Mouse (Mus musculus) intestine, embryonic 14.5 days (tissue): Measurements from ENCODE around the gene Ccdc186. TPM values are rescaled to one million over a fixed set of nuclear protein-coding genes. Genes with fewer than 3 reads are reported as not detected.
"Not testable (repeated sequence)": the region's sequence is repeated elsewhere in the genome, so short reads cannot be mapped to it uniquely, and the experiment has no call there.

ENCODE experiments used
- ATAC-seq: fragments of 200-750 bp; cut with Nextera tagmentation; replicated peaks from 2 replicates; pipeline ENCODE4 v1.8.0; 2017; ENCODE audit warnings: low read depth, moderate number of reproducible peaks, moderate TSS enrichment, moderate library complexity; ENCODE audit not compliant: low FRiP score, low TSS enrichment
- DNase-seq: peaks from one replicate; pipeline ENCODE4 v3.0.0-alpha.2; 2018; ENCODE audit warnings: low spot score
- H3K27ac ChIP-seq: fragments of 300-500 bp; sonication (generic); 2 replicates; pipeline ENCODE4 v1.5.1; 2014; ENCODE audit warnings: low read depth, mild to moderate bottlenecking, control low read depth
- H3K27me3 ChIP-seq: fragments of 300-500 bp; sonication (generic); replicated peaks from 2 replicates; pipeline ENCODE4 v1.6.1; 2014; ENCODE audit warnings: low read length, control low read depth; ENCODE audit not compliant: control insufficient read depth, insufficient read depth
- H3K36me3 ChIP-seq: fragments of 300-500 bp; sonication (generic); 2 replicates; pipeline ENCODE4 v1.6.1; 2014; ENCODE audit warnings: low read length, control low read depth; ENCODE audit not compliant: control insufficient read depth, insufficient read depth
- H3K4me1 ChIP-seq: fragments of 300-500 bp; sonication (generic); replicated peaks from 2 replicates; pipeline ENCODE4 v1.6.1; 2014; ENCODE audit warnings: low read length, control low read depth, mixed read lengths; ENCODE audit not compliant: control insufficient read depth, insufficient read depth
- H3K4me2 ChIP-seq: fragments of 300-500 bp; sonication (generic); 2 replicates; pipeline ENCODE4 v1.6.1; 2014; ENCODE audit warnings: low read length
- H3K4me3 ChIP-seq: fragments of 300-500 bp; sonication (generic); 2 replicates; pipeline ENCODE4 v1.5.1; 2014; ENCODE audit warnings: low read depth, low read length, control low read depth, mixed read lengths
- H3K9ac ChIP-seq: fragments of 300-500 bp; sonication (generic); 2 replicates; pipeline ENCODE4 v1.6.1; 2014; ENCODE audit warnings: mild to moderate bottlenecking, low read length
- H3K9me3 ChIP-seq: fragments of 300-500 bp; sonication (generic); 2 replicates; pipeline ENCODE4 v1.6.1; 2016; ENCODE audit warnings: low read length, control low read depth; ENCODE audit not compliant: control insufficient read depth
- WGBS: fragments of 180-500 bp; shearing (Covaris S2); extraction: QIAGEN DNeasy Blood & Tissue Kit; methylation state at CpG from one replicate; pipeline ENCODE4 v1.1.7; 2014; 5-methylcytosine and 5-hydroxymethylcytosine counted together
- polyA plus RNA-seq: library from polyadenylated mRNA; unstranded; fragments of >200 nt; fragmentation: Nextera tagmentation; extraction: Ambion mirVana; gene quantifications from 2 replicates; pipeline ENCODE4 v1.2.1, GENCODE M21; 2014

The Ccdc186 gene
- polyA plus RNA-seq, 1 experiment from 2014 or later, result 17.5 TPM

GRCm38 (mm10) chr19:56788952-56789351, 33.0 kb downstream of the Ccdc186 start:
- no peak overlapping the region for H3K4me2 ChIP-seq
- H3K9ac ChIP-seq, result no peak overlapping the region
- H3K27me3 ChIP-seq, result no peaks in the 10 kb centered on the region
- H3K9me3 ChIP-seq, result no peaks in the 10 kb centered on the region
- H3K4me1 ChIP-seq, result no peaks in the 10 kb centered on the region
- no peak overlapping the region for H3K27ac ChIP-seq
- WGBS, result 88% methylated on average over 5 of the region's 5 CpGs
- DNase-seq (no peak), ATAC-seq (no peak)
- peaks cover 51% of the 10 kb centered on the region for H3K36me3 ChIP-seq
- no peak overlapping the region for H3K4me3 ChIP-seq

GRCm38 (mm10) chr19:56787911-56788310, 34.1 kb downstream of the Ccdc186 start:
- Histone ChIP-seq H3K27ac (no peak overlapping the region), H3K4me3 (no peak overlapping the region), H3K36me3 (peaks cover 43% of the 10 kb centered on the region), H3K4me1 (no peaks in the 10 kb centered on the region), H3K9me3 (no peaks in the 10 kb centered on the region), H3K9ac (no peak overlapping the region), H3K4me2 (no peak overlapping the region), H3K27me3 (no peaks in the 10 kb centered on the region)
- WGBS, result 89% methylated on average over 7 of the region's 7 CpGs
- no peak for DNase-seq
- no peak for ATAC-seq

GRCm38 (mm10) chr19:56778532-56778931, 43.5 kb downstream of the Ccdc186 start:
- not testable (repeated sequence) for H3K27ac ChIP-seq, H3K4me2 ChIP-seq, H3K27me3 ChIP-seq, ATAC-seq, H3K9me3 ChIP-seq, H3K9ac ChIP-seq, DNase-seq, H3K36me3 ChIP-seq, H3K4me3 ChIP-seq
- H3K4me1 ChIP-seq, result peaks cover 16% of the 10 kb centered on the region
- WGBS, result 93% methylated on average over 7 of the region's 7 CpGs

- Histone ChIP-seq H3K4me2 (peak overlapping the region; percentile 60), H3K4me3 (no peak overlapping the region), H3K27ac (no peak overlapping the region), H3K27me3 (0 out of 2 replicates have a peak, but pooled peaks cover 5% of the 10 kb centered on the region), H3K9me3 (no peaks in the 10 kb centered on the region), H3K9ac (no peak overlapping the region), H3K4me1 (peaks cover 16% of the 10 kb centered on the region), H3K36me3 (no peaks in the 10 kb centered on the region)
- 18% methylated on average over 16 of the region's 16 CpGs for WGBS
- peak; percentile 76 for DNase-seq
- peak; percentile 64; the same call in 1 of the 2 replicates for ATAC-seq
Measured at GRCm38 (mm10) chr19:56776719-56777382, 45.1 kb downstream of the Ccdc186 start.

GRCm38 (mm10) chr19:56775893-56776718, 45.9 kb downstream of the Ccdc186 start:
- Histone ChIP-seq H3K4me3 (peak overlapping the region; percentile 20), H3K27ac (no peak overlapping the region), H3K4me2 (peak overlapping the region; percentile 60), H3K4me1 (peaks cover 16% of the 10 kb centered on the region), H3K27me3 (0 out of 2 replicates have a peak, but pooled peaks cover 5% of the 10 kb centered on the region), H3K36me3 (no peaks in the 10 kb centered on the region), H3K9ac (0 out of 2 replicates have a peak overlapping the region, but pooled peaks have one; percentile 20), H3K9me3 (no peaks in the 10 kb centered on the region)
- ATAC-seq (no peak), DNase-seq (peak; percentile 65)
- 5% methylated on average over 18 of the region's 18 CpGs for WGBS

GRCm38 (mm10) chr19:56774971-56775892, 46.8 kb downstream of the Ccdc186 start:
- H3K4me1 ChIP-seq, result peaks cover 16% of the 10 kb centered on the region
- H3K9me3 ChIP-seq, result no peaks in the 10 kb centered on the region
- peak overlapping the region; percentile 60 for H3K4me2 ChIP-seq
- no peaks in the 10 kb centered on the region for H3K36me3 ChIP-seq
- 0 out of 2 replicates have a peak overlapping the region, but pooled peaks have one; percentile 20 for H3K9ac ChIP-seq
- H3K27ac ChIP-seq, result no peak overlapping the region
- WGBS, result 39% methylated on average over 24 of the region's 24 CpGs
- ATAC-seq (no peak), DNase-seq (peak; percentile 59)
- 0 out of 2 replicates have a peak, but pooled peaks cover 5% of the 10 kb centered on the region for H3K27me3 ChIP-seq
- H3K4me3 ChIP-seq, result peak overlapping the region; percentile 20

GRCm38 (mm10) chr19:56774408-56774962, 47.5 kb downstream of the Ccdc186 start:
- Histone ChIP-seq H3K36me3 (no peaks in the 10 kb centered on the region), H3K9me3 (no peaks in the 10 kb centered on the region), H3K4me3 (no peak overlapping the region), H3K27ac (no peak overlapping the region), H3K4me1 (peaks cover 16% of the 10 kb centered on the region), H3K9ac (no peak overlapping the region), H3K27me3 (0 out of 2 replicates have a peak, but pooled peaks cover 5% of the 10 kb centered on the region), H3K4me2 (no peak overlapping the region)
- ATAC-seq (no peak), DNase-seq (no peak)
- WGBS, result 69% methylated on average over 9 of the region's 9 CpGs
